Mouse (Mus musculus) G1E (cell line): Measurements from ENCODE around the gene Mlec.

ENCODE experiments used
- CTCF ChIP-seq: IDR thresholded peaks from 2 replicates; pipeline ENCODE4 v1.5.1; 2012; ENCODE audit warnings: low read depth, low read length, inconsistent platforms, mixed read lengths
- GATA1 ChIP-seq: IDR thresholded peaks from 2 replicates; pipeline ENCODE4 v1.6.1; 2012; ENCODE audit warnings: borderline replicate concordance, low read length, inconsistent platforms, mixed read lengths
- GATA2 ChIP-seq: IDR thresholded peaks from 2 replicates; pipeline ENCODE4 v1.6.1; 2012; ENCODE audit warnings: low read depth, low read length, inconsistent platforms, borderline replicate concordance
- POLR2AphosphoS5 ChIP-seq: IDR thresholded peaks from 2 replicates; pipeline ENCODE4 v1.6.1; 2012; ENCODE audit warnings: low read depth, low read length, inconsistent platforms; ENCODE audit not compliant: insufficient replicate concordance
- TAL1 ChIP-seq: conservative IDR thresholded peaks from 2 replicates; pipeline ENCODE4 v1.6.1; 2012; ENCODE audit warnings: low read depth, low read length, inconsistent platforms, mixed read lengths

DNA sequence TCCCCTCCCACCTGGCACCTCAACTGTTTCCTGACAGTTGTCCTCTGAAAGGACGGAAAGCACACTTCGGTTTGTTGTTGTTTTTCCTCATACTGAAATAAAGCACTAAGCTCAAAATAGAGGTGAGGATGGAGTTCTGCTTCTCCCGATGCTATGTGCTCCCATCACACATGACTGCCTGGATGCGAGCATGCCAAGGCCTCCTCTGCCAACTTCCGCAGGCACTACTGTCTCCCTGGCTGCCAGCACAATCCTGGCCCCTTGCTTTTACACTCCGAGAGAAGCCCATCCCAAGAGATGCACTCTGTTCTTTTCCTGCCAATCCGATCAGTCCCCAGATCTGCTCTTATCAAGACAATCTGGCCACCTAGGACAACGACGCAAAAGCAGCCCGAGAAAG, 14.4 kb downstream of the Mlec start:
- TF ChIP-seq CTCF (no peak), GATA1 (no peak), POLR2AphosphoS5 (no peak), TAL1 (no peak), GATA2 (no peak)
